Mouse (Mus musculus) natural killer cell, adult 2 months (primary cell): Measurements from ENCODE around the gene AY358078.
"Not testable (repeated sequence)": the region's sequence is repeated elsewhere in the genome, so short reads cannot be mapped to it uniquely, and the experiment has no call there.

Experiments used
- DNase-seq, 2 experiments: peaks; one replicate each; pipeline ENCODE4 v3.0.0; 2022; ENCODE audit warnings: low spot score in 2 of 2

The AY358078 gene

GRCm38 (mm10) chr14:51799746-51800145 is at the start of gene AY358078:
TSS of gene AY358078 (plus strand) at chr14:51800046.
- DNase-seq, result no peak

DNA sequence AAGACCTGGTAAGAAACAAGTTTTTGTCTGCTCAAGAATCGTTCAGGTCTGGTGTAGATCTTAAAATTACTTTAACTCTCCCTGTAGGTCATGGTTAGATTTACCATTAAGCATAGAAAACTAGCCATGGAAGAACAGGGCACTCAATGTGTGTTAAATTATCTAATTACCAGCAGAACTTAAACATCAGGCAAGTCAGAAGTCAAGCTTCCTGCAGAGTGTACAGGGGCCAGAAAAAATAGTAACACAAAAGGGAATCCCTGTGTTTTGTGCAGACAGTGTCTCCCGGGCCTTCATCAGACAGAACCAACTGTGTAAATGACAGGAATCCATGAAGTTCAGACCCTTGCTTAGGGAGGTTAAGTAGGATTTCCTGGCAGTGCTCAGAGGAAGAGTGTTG is 43.9 kb upstream of the AY358078 start:
- no peak for DNase-seq

- DNase-seq, result not testable (repeated sequence)
Observed at GRCm38 (mm10) chr14:51771378-51771777, 28.5 kb upstream of the AY358078 start.

DNA sequence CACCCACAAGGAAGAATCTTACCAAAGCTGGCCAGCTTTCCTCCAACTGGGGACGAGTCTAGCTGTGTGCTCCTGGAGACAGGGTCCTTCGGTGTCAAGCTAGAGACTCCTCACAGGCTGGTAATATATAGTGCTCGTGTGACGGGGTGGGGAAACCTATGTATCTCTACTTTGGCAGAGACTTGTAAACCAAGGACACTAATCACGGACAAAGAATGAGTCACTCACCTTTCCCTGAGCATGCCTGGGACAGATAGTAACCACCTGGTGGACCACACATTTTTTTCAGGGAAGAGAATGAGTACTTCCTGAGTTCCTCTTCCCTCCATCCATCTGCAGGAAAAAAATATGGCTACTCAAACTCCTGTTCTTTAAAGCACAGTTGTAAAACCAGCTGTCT is 26.4 kb upstream of the AY358078 start, which contains the start of gene Ang4:
Ang4 (minus strand) TSS at position 101 of the 400 bp plus-strand sequence.
- DNase-seq, result no peak

DNA sequence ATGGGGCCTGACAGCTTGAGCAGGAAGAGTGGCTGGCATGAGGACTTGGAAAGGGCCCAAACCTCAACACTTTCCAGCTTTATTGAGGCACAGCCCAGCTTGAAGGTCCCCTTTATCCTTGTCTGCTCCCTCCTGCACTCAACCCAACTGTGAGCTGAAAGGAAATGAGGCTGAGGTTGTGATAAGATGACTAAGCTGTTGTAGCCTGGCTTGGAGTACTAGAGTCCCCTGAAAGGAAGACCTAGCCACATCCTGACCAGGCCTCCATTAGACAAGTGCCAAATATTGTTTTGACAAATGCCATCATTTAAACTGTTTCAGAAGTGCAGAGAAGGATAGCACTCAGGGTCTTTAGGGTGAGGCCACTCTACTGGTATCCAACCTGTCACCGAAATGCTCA is 22.1 kb upstream of the AY358078 start:
- no peak for DNase-seq

- DNase-seq, result no peak
Observed at GRCm38 (mm10) chr14:51778865-51779481, 20.9 kb upstream of the AY358078 start.

DNA sequence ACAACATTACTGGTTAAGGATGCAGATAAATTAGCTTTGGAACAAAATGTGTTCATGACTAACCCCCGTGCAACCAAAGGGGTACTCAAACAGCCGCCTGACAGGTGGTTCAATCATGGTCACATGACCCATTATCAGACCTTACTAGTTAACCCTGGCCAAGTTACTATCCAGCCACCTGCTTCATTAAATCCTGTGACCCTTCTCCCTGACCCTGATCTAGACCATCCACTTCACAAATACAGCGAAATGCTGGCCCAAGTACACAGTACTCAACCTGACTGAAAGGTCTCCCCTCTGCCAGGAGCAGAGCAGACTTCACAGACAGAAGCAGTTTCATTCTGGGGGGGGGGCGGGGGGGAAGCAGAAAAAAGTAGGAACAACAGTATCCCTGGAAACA is 13.5 kb upstream of the AY358078 start:
- DNase-seq, result no peak

DNA sequence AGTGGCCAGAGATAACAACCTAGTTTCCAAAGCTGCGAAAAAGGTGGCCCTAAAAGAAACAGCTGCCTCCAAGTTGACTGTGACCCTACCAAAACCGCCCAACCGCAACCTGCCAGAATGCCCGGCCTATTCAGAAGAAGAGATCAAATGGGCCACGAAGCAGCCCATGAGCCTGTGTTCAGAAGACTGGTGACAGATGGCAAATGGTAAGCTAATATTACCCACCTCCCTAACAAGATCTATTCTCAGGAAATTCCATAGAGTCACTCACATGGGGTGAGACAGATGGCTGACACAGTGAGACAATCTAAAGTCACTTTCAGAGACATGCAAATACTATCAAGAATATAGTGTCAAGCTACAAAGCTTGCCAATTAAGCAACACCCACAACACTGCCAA is 12.8 kb upstream of the AY358078 start:
- no peak for DNase-seq

GRCm38 (mm10) chr14:51789196-51789595 is 10.7 kb upstream of the AY358078 start:
- no peak for DNase-seq

DNA sequence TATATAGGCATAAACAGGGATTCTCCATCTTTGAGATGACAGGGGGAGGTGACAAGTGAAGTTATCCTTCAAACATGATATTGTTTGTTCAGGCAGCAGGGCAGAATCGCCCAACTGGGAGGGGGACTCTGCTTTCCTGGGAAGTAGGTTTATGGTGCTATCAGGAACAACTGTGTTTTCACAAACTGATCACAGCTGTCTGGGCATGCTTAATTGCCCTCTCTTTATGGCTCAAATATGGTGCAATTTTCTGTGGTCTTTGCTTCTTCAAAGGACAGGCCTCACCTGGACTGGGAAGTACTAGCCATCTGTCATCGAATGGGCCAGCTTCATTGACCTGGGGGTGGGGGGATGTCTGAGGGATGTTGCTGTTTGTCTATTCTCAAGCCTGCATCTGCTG is 5.7 kb upstream of the AY358078 start:
- no peak for DNase-seq

DNA sequence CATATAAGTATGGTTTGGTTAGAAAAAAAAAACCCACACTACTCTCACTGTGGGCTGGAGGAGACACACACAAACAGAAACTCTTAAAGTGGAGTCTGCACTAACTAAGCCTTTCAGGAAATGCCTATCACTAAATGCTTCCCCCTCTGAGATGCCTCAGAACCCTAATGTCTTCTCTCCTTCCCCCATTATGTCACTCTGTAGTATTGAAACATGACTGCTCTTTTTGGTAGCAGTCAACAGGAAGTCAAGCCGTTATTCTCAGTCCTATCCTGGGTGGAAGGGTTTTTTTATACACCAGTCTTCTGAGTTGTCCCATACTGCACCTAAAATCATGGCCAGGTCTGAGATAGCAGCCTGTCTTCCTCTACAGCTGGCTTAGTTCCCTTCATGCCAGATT is 26.8 kb downstream of the AY358078 start:
- DNase-seq, result no peak

DNA sequence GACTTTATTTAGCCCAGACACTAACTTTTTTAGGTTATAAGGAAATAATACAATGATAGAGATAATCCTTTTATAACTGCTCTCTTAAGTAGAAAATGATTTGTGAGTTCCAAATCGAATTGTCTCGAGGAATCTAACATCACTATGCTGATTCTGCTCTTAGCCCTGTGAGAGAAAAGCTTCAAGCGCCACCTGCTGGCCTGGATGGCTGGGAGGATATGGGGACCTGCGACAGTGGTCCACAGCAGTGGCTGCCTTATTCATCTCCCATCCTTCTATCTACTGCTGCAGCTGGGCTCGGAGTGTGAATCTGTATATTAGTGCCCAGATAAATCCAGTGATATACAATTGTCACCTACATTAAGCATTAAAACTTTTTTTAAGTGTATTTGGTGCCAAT is 28.0 kb downstream of the AY358078 start:
- DNase-seq, result not testable (repeated sequence)

DNA sequence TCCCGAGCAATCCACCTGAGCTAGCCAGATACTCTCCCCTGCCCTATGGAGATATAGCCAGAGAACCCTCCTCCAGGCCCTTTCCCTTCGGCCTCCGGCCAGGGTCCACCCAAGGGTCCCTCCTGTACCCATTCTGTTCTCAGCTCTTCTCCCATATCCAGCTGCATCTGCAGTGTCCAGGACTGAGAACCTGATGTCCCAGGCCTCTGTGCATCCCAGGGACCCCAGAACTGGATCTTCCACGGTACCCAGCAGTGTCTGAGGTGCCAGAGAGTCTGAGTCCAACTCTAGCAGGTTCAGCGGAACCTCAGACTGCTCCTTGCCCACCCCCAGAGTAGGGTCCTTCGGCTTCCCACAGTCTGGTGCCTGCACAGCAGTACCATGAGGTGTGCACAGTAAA is 29.3 kb downstream of the AY358078 start:
- no peak for DNase-seq

DNA sequence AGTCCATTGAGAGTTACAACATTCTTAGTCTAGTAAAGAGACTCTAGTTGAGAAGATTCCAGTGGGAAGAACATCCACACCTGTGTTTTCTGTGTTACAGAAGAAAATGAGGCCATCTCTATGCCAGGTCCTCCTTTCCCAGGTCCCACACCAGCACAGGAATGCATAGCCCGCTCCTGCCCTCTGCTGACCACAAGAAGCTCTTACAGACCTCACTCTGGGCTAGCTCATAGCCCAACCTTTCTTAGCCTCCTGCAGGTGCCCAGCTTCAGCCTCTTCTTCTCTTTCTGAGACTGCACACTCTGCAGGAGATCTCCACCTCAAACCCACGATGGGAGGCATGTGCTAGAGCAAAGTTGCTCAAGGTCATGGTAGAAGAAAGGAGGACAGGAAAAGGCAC is 38.6 kb downstream of the AY358078 start:
- DNase-seq, result not testable (repeated sequence)

- no peak for DNase-seq
Observed at GRCm38 (mm10) chr14:51842250-51842649, 42.4 kb downstream of the AY358078 start.

- DNase-seq, result no peak
Observed at GRCm38 (mm10) chr14:51842781-51843180, 42.9 kb downstream of the AY358078 start.

DNA sequence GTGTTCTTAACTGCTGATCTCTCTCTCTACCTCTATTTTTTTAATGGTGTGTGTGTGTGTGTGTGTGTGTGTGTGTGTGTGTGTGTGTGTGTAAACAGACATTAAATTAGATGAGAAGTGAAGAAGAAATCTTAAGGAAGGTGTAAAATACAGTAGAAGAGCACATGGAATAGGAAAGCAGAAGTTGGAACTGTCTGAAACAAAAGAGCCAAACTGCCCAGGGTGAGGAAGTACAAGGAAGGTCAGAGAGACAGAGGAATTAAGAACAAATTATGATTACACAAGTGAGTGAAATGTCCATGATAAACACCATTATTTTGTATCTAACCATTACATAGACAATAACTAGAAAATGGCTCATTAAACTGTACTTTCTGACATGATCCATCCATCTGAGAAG is 44.0 kb downstream of the AY358078 start:
- no peak for DNase-seq

DNA sequence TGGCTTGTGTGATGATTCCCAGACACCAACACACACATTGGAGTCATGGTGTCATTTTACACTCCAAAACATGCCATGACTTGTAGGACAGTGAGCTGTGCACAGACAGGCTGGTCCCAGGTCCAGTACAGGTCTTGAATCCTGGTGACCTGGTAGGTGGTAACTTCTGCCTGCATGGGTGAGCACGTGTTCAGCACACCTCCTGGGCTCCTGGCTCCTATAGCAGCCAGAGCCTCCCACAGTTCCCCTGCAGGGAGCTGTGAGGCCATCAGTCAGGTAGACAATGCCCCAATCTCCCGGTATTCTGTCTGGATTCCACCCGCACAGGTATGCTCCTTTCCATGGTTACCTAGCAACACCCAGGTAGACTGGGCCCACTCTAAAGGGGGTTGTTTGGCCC is 46.7 kb downstream of the AY358078 start:
- DNase-seq, result no peak

GRCm38 (mm10) chr14:51851006-51851405 is 51.2 kb downstream of the AY358078 start:
- not testable (repeated sequence) for DNase-seq

- no peak for DNase-seq
Observed at GRCm38 (mm10) chr14:51853399-51853798, 53.6 kb downstream of the AY358078 start, which contains the start of gene Ear6. TSS of gene Ear6 (plus strand) at chr14:51853699.

DNA sequence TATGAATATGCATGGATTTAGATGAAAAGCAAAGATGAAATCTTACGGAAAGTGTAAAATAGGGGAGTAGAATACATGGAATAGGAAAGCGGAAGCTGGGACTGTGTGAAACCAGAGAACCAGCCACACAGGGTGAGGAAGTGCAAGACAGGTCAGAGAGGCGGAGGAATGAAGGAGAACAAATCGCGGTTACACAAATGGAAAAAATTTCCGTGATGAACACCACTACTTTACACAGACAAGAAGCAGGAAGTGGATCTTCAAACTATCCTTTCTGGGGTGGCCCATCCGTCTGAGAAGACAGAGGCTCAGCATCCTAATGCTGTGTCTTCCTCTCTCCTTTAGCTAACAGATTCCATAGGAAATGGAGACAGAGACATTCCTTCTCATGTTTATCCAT is 55.4 kb downstream of the AY358078 start:
- not testable (repeated sequence) for DNase-seq

DNA sequence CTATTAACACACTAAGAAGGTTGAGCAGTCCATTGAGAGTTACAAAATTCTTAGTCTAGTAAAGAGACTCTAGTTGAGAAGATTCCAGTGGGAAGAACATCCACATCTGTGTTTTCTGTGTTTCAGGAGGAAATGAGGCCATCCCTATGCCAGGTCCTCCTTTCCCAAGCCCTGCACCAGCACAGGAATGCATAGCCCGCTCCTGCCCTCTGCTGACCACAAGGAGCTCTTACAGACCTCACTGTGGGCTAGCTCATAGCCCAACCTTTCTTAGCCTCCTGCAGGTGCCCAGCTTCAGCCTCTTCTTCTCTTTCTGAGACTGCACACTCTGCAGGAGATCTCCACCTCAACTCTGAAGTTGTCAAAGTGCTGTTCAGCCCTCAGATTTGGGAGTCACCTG is 63.8 kb downstream of the AY358078 start:
- DNase-seq, result not testable (repeated sequence)

DNA sequence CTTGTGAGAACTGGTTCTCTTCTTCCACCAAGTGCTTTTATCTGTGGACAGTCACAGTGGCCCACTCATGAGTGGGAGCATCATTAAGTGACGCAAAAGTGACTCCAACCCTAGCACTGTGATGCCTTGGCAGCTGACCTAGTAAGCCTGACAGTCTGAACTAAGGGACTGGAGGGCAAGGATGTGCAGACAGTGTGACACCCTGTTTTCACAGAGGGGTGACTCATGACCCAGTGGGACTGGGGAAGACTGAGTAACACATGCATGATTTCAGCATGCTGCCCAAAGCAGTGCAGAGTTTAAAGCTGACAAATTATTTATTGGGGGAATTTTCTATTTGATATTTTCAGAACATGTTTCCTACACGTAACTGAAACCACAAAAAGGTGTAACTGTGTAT is 70.9 kb downstream of the AY358078 start:
- no peak for DNase-seq

DNA sequence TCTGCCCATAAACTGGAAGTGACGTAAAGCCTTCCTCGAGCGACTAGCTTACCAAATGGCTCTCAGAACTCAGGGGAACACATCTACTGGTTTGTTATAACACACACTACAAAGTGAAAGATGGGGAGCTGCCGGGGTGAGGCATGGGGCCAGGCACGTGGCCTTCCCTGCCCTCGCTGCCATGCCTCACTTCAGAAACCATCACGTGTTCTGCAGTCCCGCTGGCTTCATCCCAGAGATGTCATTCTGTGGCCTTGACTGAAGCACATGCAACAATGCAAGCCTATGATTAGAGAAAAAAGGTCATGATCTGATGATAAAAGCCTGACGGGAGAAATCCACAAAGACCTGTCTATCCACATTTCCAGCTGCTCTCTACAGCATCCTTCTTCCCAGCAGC is 71.9 kb downstream of the AY358078 start:
- DNase-seq, result no peak
